Mouse (Mus musculus): Measurements from ENCODE around the gene Uvrag. TPM values are rescaled to one million over a fixed set of nuclear protein-coding genes. Genes with fewer than 3 reads are reported as not detected.

Gene Uvrag
- polyA plus RNA-seq, 1 experiment from 2014 or later = 14.8 TPM

DNA sequence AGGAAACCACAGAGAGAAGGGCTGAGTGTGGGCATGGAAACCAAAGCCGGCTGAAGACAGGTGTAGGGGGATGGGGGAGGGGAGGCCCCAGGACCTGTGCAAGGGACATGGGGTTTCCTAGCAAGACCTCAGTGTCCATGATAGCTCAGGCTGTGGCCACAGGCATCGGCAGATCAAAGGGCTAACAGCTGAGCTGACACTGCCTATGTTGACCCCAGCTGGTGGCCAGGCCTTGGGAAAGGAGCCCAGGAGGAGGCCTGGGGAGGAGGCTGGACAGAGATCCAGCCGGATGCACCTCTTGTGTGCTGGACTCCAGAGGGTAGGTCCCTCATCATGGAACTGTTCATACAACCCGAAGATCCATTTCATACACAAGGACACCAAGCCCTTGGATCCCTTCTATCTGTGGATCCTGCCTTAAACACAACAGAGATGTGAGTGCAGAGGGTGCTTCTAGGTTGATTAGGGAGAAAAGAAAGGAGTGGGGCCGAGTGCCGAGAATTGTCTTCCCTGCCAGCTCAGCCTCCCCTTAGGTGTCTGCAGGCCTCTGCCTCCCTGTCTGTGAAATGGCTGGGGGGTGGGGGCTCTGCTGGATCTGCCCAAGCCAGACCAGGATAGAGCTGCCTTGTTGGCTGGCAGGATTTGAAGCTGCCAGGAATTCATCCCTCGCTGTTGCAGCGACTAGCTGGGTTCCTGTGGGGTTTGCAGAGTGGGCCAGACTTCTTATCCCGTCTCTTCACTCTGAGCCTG is 276.8 kb downstream of the Uvrag start:
- ATAC-seq (ENCODE audit: extremely low read depth, insufficient number of reproducible peaks, low FRiP score, low TSS enrichment) = no peak
- H3K27me3 ChIP-seq (replicated peaks) = peaks cover 2% of the 10 kb centered on the region; the same call in 1 of the 2 replicates
- peaks cover 54% of the 10 kb centered on the region for H3K4me1 ChIP-seq
- H3K9me3 ChIP-seq = no peaks in the 10 kb centered on the region
- 55% methylated on average over 9 of the region's 9 CpGs for WGBS
- no peak overlapping the region for H3K27ac ChIP-seq (replicated peaks)
- H3K4me3 ChIP-seq = no peak overlapping the region
- no peak overlapping the region for H3K4me2 ChIP-seq
- no peaks in the 10 kb centered on the region for H3K36me3 ChIP-seq
- H3K9ac ChIP-seq = peak overlapping the region; percentile 38; the same call in 1 of the 2 replicates

- Histone ChIP-seq H3K27me3 (replicated peaks) (peaks cover 2% of the 10 kb centered on the region; the same call in 1 of the 2 replicates), H3K4me3 (no peak overlapping the region), H3K27ac (replicated peaks) (no peak overlapping the region), H3K9me3 (no peaks in the 10 kb centered on the region), H3K9ac (no peak overlapping the region), H3K36me3 (no peaks in the 10 kb centered on the region), H3K4me1 (peaks cover 47% of the 10 kb centered on the region), H3K4me2 (no peak overlapping the region)
- no peak for ATAC-seq (ENCODE audit: extremely low read depth, insufficient number of reproducible peaks, low FRiP score, low TSS enrichment)
- WGBS = 60% methylated on average over 5 of the region's 5 CpGs
Measured at GRCm38 (mm10) chr7:98862994-98863393, 277.9 kb downstream of the Uvrag start.

DNA sequence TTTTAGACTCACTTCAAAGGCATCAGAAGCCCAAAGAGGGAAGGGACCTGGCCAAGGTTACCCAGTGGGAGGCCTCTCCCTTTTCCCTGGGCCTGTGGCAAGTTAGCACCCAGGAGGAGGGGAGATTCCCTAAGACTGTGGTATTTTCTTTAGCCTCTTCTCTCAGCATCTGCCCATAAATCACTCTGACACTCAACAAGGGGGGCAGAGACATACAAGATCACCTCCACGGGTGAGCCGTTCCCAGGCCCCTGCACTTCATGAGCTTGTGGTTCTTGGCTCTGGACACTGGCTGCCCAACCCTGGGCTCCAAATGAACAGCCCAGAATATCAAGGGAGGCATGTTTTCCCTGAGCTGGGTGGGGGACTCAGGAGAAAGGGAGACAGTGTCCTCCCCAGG is 279.9 kb downstream of the Uvrag start:
- Histone ChIP-seq H3K27ac (replicated peaks) (no peak overlapping the region), H3K4me1 (peaks cover 49% of the 10 kb centered on the region), H3K9ac (no peak overlapping the region), H3K4me3 (no peak overlapping the region), H3K9me3 (no peaks in the 10 kb centered on the region), H3K27me3 (replicated peaks) (0 out of 2 replicates have a peak, but pooled peaks cover 2% of the 10 kb centered on the region), H3K4me2 (no peak overlapping the region), H3K36me3 (no peaks in the 10 kb centered on the region)
- 37% methylated on average over 2 of the region's 2 CpGs for WGBS
- no peak for ATAC-seq (ENCODE audit: extremely low read depth, insufficient number of reproducible peaks, low FRiP score, low TSS enrichment)

DNA sequence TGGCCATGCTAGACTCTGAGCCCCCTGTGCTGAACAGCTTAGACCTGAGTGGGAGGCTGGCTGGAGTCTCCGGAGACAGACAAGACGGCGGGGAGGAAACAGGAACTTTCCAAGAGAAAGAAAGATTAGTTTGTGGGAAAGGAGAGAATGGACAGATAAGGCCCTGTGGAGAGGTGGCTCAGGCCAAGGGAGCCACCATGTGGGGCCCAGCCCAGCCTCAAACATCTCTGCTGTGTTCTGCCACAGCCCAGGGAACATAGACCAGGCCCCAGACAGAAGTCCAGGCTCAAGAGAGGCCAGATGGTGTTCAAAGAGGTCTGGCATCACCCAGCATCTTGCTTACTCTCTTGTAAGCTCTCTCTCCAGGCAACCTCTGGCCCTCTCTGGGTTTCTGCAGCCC is 283.8 kb downstream of the Uvrag start:
- Histone ChIP-seq H3K9me3 (no peaks in the 10 kb centered on the region), H3K36me3 (peaks cover 18% of the 10 kb centered on the region), H3K27me3 (replicated peaks) (no peaks in the 10 kb centered on the region), H3K9ac (peak overlapping the region; percentile 50; the same call in 1 of the 2 replicates), H3K4me3 (no peak overlapping the region), H3K4me1 (peaks cover 73% of the 10 kb centered on the region), H3K4me2 (peak overlapping the region; percentile 4; the same call in 1 of the 2 replicates), H3K27ac (replicated peaks) (peak overlapping the region; percentile 91)
- peak; percentile 47; the same call in 1 of the 2 replicates for ATAC-seq (ENCODE audit: extremely low read depth, insufficient number of reproducible peaks, low FRiP score, low TSS enrichment)
- WGBS = 20% methylated on average over 3 of the region's 3 CpGs

DNA sequence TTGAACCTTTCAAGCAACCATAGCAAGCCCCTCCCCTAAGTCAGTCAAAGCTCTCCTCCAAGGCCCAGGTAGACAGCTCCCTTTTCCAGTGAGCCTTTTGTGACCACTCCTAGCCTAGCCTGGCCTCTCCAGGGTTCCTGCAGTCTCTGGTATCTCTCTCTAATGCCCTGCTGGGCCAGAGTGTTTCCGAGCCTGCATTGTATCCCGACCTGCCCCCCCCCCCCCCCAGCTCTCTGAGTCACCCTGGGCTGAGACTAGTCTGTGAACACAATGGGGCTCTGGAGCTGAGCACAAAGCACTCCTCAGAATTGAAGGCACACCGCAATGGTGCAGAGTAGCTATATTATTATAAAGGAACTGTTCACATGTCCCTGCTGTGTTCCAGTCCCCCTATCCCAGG is 284.8 kb downstream of the Uvrag start:
- H3K4me2 ChIP-seq = no peak overlapping the region
- no peaks in the 10 kb centered on the region for H3K9me3 ChIP-seq
- ATAC-seq (ENCODE audit: extremely low read depth, insufficient number of reproducible peaks, low FRiP score, low TSS enrichment) = no peak
- no peak overlapping the region for H3K4me3 ChIP-seq
- 0 out of 2 replicates have a peak overlapping the region, but pooled peaks have one; percentile 50 for H3K9ac ChIP-seq
- peak overlapping the region; percentile 91 for H3K27ac ChIP-seq (replicated peaks)
- no peaks in the 10 kb centered on the region for H3K27me3 ChIP-seq (replicated peaks)
- peaks cover 18% of the 10 kb centered on the region for H3K36me3 ChIP-seq
- WGBS = 34% methylated on average over 3 of the region's 3 CpGs
- H3K4me1 ChIP-seq = peaks cover 79% of the 10 kb centered on the region

DNA sequence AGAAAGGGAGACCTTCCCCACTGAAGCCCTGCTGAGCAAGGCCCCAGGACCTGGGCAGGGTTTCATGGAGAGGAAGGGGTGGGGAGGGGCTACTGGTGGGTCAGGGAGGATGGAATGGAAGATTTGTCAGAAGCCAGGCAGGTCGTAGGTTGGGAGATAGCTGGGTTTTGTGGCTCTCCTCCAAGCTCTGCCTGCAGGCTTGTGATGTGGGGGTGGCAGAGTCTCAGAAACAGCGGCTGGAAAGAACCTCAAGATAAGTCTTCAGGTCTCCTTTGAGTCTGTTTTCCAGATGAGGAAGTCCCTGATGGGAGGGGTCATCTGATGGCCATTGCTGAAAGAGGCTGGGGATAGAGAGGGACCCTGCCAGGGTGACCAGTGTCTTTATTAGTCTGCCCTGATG is 285.6 kb downstream of the Uvrag start:
- H3K9me3 ChIP-seq = no peaks in the 10 kb centered on the region
- H3K4me1 ChIP-seq = peaks cover 81% of the 10 kb centered on the region
- 27% methylated on average over 2 of the region's 2 CpGs for WGBS
- H3K36me3 ChIP-seq = peaks cover 24% of the 10 kb centered on the region
- H3K9ac ChIP-seq = 0 out of 2 replicates have a peak overlapping the region, but pooled peaks have one; percentile 13
- H3K27ac ChIP-seq (replicated peaks) = peak overlapping the region; percentile 91
- no peak for ATAC-seq (ENCODE audit: extremely low read depth, insufficient number of reproducible peaks, low FRiP score, low TSS enrichment)
- H3K4me2 ChIP-seq = no peak overlapping the region
- no peak overlapping the region for H3K4me3 ChIP-seq
- H3K27me3 ChIP-seq (replicated peaks) = no peaks in the 10 kb centered on the region

- no peak for ATAC-seq (ENCODE audit: extremely low read depth, insufficient number of reproducible peaks, low FRiP score, low TSS enrichment)
- 80% methylated on average over 6 of the region's 6 CpGs for WGBS
- Histone ChIP-seq H3K9me3 (no peaks in the 10 kb centered on the region), H3K27ac (replicated peaks) (peak overlapping the region; percentile 34; the same call in 1 of the 2 replicates), H3K4me1 (peaks cover 97% of the 10 kb centered on the region), H3K4me3 (no peak overlapping the region), H3K9ac (no peak overlapping the region), H3K4me2 (no peak overlapping the region), H3K36me3 (peaks cover 29% of the 10 kb centered on the region), H3K27me3 (replicated peaks) (no peaks in the 10 kb centered on the region)
Measured at GRCm38 (mm10) chr7:98853806-98854205, 287.1 kb downstream of the Uvrag start.

DNA sequence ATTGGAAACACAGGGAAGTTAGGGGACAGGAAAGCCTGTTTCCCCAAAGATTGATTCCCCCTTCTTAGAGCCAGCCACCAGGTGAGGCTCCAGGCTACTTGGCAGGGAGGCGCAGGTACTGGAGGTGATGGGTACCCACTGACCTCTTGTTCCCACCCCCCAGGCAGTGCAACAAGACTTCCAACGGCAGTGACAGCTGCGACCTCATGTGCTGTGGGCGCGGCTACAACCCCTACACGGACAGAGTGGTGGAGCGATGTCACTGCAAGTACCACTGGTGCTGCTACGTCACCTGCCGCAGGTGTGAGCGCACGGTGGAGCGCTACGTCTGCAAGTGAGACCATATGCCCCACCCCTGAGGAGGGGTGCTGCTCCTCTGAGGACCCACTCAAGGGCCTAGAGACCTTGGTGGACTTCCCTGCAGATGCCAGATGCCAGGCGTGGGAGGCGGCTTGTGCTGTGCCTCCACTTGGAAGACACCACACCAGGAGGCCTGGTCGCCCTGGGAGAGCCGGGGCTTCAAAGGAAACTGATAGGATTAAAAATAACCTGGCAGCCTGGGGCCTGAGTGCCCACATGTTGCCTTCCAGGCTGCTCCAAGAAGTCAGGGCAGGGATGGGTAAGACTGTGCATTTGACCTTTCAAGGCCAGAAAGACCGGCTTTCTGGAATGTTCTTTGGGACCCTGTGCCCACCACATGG is 287.8 kb downstream of the Uvrag start:
- peaks cover 35% of the 10 kb centered on the region for H3K36me3 ChIP-seq
- H3K4me3 ChIP-seq = no peak overlapping the region
- no peaks in the 10 kb centered on the region for H3K27me3 ChIP-seq (replicated peaks)
- H3K27ac ChIP-seq (replicated peaks) = peak overlapping the region; percentile 48; the same call in 1 of the 2 replicates
- H3K4me1 ChIP-seq = peaks cover 99% of the 10 kb centered on the region
- 64% methylated on average over 18 of the region's 18 CpGs for WGBS
- no peak for ATAC-seq (ENCODE audit: extremely low read depth, insufficient number of reproducible peaks, low FRiP score, low TSS enrichment)
- no peak overlapping the region for H3K4me2 ChIP-seq
- H3K9ac ChIP-seq = no peak overlapping the region
- H3K9me3 ChIP-seq = no peaks in the 10 kb centered on the region

DNA sequence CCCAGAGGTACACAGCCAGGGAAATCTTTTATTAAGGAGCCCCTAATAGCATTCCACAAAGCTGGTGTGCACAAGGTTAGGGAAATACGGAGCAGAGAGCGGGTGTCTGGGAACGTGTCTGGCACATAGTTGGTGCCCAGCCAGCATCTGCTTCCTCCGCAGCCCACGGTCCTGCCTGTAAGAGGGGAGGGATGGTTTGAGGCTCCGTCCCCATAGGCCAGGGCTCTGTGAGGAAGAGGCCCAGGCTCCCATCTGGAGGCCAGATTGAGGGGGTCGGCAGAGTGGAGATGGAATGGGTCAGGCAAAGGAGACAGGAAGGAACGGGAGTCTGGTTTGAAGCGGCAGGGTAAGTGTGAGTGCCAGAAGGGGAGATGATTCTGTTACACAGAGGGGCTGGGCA is 289.7 kb downstream of the Uvrag start:
- H3K36me3 ChIP-seq = peaks cover 46% of the 10 kb centered on the region
- peak overlapping the region; percentile 24 for H3K4me3 ChIP-seq
- peak; percentile 67; the same call in 1 of the 2 replicates for ATAC-seq (ENCODE audit: extremely low read depth, insufficient number of reproducible peaks, low FRiP score, low TSS enrichment)
- H3K4me1 ChIP-seq = peaks cover 80% of the 10 kb centered on the region
- H3K9me3 ChIP-seq = no peaks in the 10 kb centered on the region
- H3K27ac ChIP-seq (replicated peaks) = peak overlapping the region; percentile 93
- H3K9ac ChIP-seq = peak overlapping the region; percentile 68
- peak overlapping the region; percentile 53 for H3K4me2 ChIP-seq
- H3K27me3 ChIP-seq (replicated peaks) = no peaks in the 10 kb centered on the region
- 8% methylated on average over 9 of the region's 9 CpGs for WGBS

GRCm38 (mm10) chr7:98850388-98850787 is 290.6 kb downstream of the Uvrag start:
- Histone ChIP-seq H3K4me3 (no peak overlapping the region), H3K36me3 (peaks cover 46% of the 10 kb centered on the region), H3K4me2 (no peak overlapping the region), H3K4me1 (peaks cover 72% of the 10 kb centered on the region), H3K27ac (replicated peaks) (peak overlapping the region; percentile 93), H3K27me3 (replicated peaks) (no peaks in the 10 kb centered on the region), H3K9me3 (no peaks in the 10 kb centered on the region), H3K9ac (no peak overlapping the region)
- 65% methylated on average over 5 of the region's 5 CpGs for WGBS
- no peak for ATAC-seq (ENCODE audit: extremely low read depth, insufficient number of reproducible peaks, low FRiP score, low TSS enrichment)

GRCm38 (mm10) chr7:98848899-98849640 is 291.9 kb downstream of the Uvrag start:
- H3K27ac ChIP-seq (replicated peaks) = 0 out of 2 replicates have a peak overlapping the region, but pooled peaks have one; percentile 9

More at GRCm38 (mm10) chr7:98848899-98849640, 291.9 kb downstream of the Uvrag start:
- H3K9ac ChIP-seq = no peak overlapping the region
- H3K36me3 ChIP-seq = peaks cover 42% of the 10 kb centered on the region
- H3K9me3 ChIP-seq = no peaks in the 10 kb centered on the region
- ATAC-seq (ENCODE audit: extremely low read depth, insufficient number of reproducible peaks, low FRiP score, low TSS enrichment) = no peak
- no peak overlapping the region for H3K4me2 ChIP-seq
- no peaks in the 10 kb centered on the region for H3K27me3 ChIP-seq (replicated peaks)
- peaks cover 65% of the 10 kb centered on the region for H3K4me1 ChIP-seq
- no peak overlapping the region for H3K4me3 ChIP-seq
- 75% methylated on average over 8 of the region's 8 CpGs for WGBS

Measured in heart, embryonic 13.5 days (tissue).